ENCODE assay signal across 24 mouse cellular contexts in genomic region chr1:106828784-106829183, GRCm38 (mm10). TPM values are rescaled to one million over a fixed set of nuclear protein-coding genes. Genes with fewer than 3 reads are reported as not detected.
"Had no signal": no experiment of that assay in that cellular context is flagged by ENCODE, and none has a peak within 500 bp of the region (broad histone marks: within the 10 kb centered on the region; RNA-seq: fewer than 3 reads in every experiment).

No protein-coding gene starts in this region.

- DNase-seq: gastrocnemius, postnatal 10 days; gastrocnemius, postnatal 25 days; heart, adult 18-20 months; heart, postnatal 10 days; kidney, adult 2 months; kidney, adult 9 months; kidney, postnatal 14 days; kidney, postnatal 36 days; layer of hippocampus, adult 9-11 months; layer of hippocampus, postnatal 36 days; left cerebral cortex, postnatal 4 days had no signal

- ATAC-seq: hindbrain, embryonic 16.5 days; inflammation-experienced regulatory T-cells, adult 6 months; intestine, embryonic 15.5 days; intestine, postnatal 0 days; liver, embryonic 12.5 days had no signal

RNA-seq across cellular contexts. Expression of gene Serpinb5, which starts 32.2 kb away (rescaled TPM):
- total RNA-seq: gastrocnemius, adult 18-20 months; gastrocnemius, postnatal 10 days; gastrocnemius, postnatal 25 days; heart, adult 18-20 months; heart, postnatal 10 days; heart, postnatal 25 days; layer of hippocampus, adult 18-20 months; layer of hippocampus, adult 8-10 months; layer of hippocampus, postnatal 14 days; layer of hippocampus, postnatal 36 days; left cerebral cortex, adult 8-10 months; left cerebral cortex, postnatal 10 days; left cerebral cortex, postnatal 4 days; liver, adult 2 months had no signal
